Mouse (Mus musculus) erythroblast, embryonic 14.5 days (primary cell): ENCODE measurements around the gene Diras2. TPM values are rescaled to one million over a fixed set of nuclear protein-coding genes. Genes with fewer than 3 reads are reported as not detected.
"Not testable (repeated sequence)": the region's sequence is repeated elsewhere in the genome, so short reads cannot be mapped to it uniquely, and the experiment has no call there.

ENCODE experiments used
- H3K27me3 ChIP-seq: 2 replicates; pipeline ENCODE4 v1.6.1; 2012; ENCODE audit warnings: inconsistent platforms; ENCODE audit not compliant: control insufficient read depth
- H3K36me3 ChIP-seq: 2 replicates; pipeline ENCODE4 v1.6.1; 2012; ENCODE audit warnings: mild to moderate bottlenecking, inconsistent platforms; ENCODE audit not compliant: control insufficient read depth
- H3K4me1 ChIP-seq: 2 replicates; pipeline ENCODE4 v1.6.1; 2012; ENCODE audit warnings: inconsistent platforms; ENCODE audit not compliant: control insufficient read depth
- H3K4me3 ChIP-seq: replicated peaks from 2 replicates; pipeline ENCODE3; 2012; ENCODE audit warnings: moderate library complexity, mild to moderate bottlenecking, inconsistent platforms
- H3K9me3 ChIP-seq: 2 replicates; pipeline ENCODE4 v1.6.1; 2012; ENCODE audit warnings: low read length, inconsistent platforms, mixed read lengths; ENCODE audit not compliant: control insufficient read depth
- GATA1 ChIP-seq: IDR thresholded peaks from 2 replicates; pipeline ENCODE4 v1.6.1; 2012; ENCODE audit warnings: low read length, inconsistent platforms, mixed read lengths
- TAL1 ChIP-seq: IDR thresholded peaks from 3 replicates; pipeline ENCODE4 v1.6.1; 2012; ENCODE audit warnings: low read length, inconsistent platforms, mixed read lengths
- polyA plus RNA-seq: library from polyadenylated mRNA; stranded (reverse); fragments of >175 nt; gene quantifications from 2 replicates; pipeline ENCODE4 v1.2.3, GENCODE M21; 2012

Gene Diras2
- polyA plus RNA-seq, 1 experiment: not detected

GRCm38 (mm10) chr13:52516051-52516450, 15.0 kb downstream of the Diras2 start:
- Histone ChIP-seq H3K4me1 (no peaks in the 10 kb centered on the region), H3K4me3 (no peak overlapping the region), H3K36me3 (no peaks in the 10 kb centered on the region), H3K27me3 (no peaks in the 10 kb centered on the region), H3K9me3 (no peaks in the 10 kb centered on the region)
- no peak for TF ChIP-seq GATA1
- no peak for TF ChIP-seq TAL1

- no peak overlapping the region for H3K4me3 ChIP-seq
- no peaks in the 10 kb centered on the region for H3K4me1 ChIP-seq
- TF ChIP-seq GATA1 (no peak), TAL1 (no peak)
These were observed 17.5 kb downstream of the Diras2 start for GRCm38 (mm10) chr13:52513554-52513953.

GRCm38 (mm10) chr13:52512356-52512755, 18.7 kb downstream of the Diras2 start:
- TF ChIP-seq GATA1: no peak
- no peak for TF ChIP-seq TAL1
- H3K4me1 ChIP-seq: no peaks in the 10 kb centered on the region
- no peak overlapping the region for H3K4me3 ChIP-seq
- H3K27me3 ChIP-seq: no peaks in the 10 kb centered on the region
- H3K9me3 ChIP-seq: no peaks in the 10 kb centered on the region
- H3K36me3 ChIP-seq: no peaks in the 10 kb centered on the region

More at GRCm38 (mm10) chr13:52513554-52513953, 17.5 kb downstream of the Diras2 start:
- Histone ChIP-seq H3K9me3 (no peaks in the 10 kb centered on the region), H3K36me3 (no peaks in the 10 kb centered on the region), H3K27me3 (no peaks in the 10 kb centered on the region)

- H3K36me3 ChIP-seq: no peaks in the 10 kb centered on the region
- TF ChIP-seq TAL1: no peak
- no peak for TF ChIP-seq GATA1
- H3K27me3 ChIP-seq: no peaks in the 10 kb centered on the region
- no peak overlapping the region for H3K4me3 ChIP-seq
- H3K9me3 ChIP-seq: no peaks in the 10 kb centered on the region
- H3K4me1 ChIP-seq: no peaks in the 10 kb centered on the region
These were observed 20.8 kb downstream of the Diras2 start for GRCm38 (mm10) chr13:52510172-52510880.

GRCm38 (mm10) chr13:52507460-52508293, 23.4 kb downstream of the Diras2 start:
- Histone ChIP-seq H3K4me3 (no peak overlapping the region), H3K27me3 (no peaks in the 10 kb centered on the region), H3K36me3 (no peaks in the 10 kb centered on the region), H3K4me1 (no peaks in the 10 kb centered on the region), H3K9me3 (no peaks in the 10 kb centered on the region)
- no peak for TF ChIP-seq GATA1
- no peak for TF ChIP-seq TAL1

- not testable (repeated sequence) for H3K4me1 ChIP-seq, H3K36me3 ChIP-seq, H3K9me3 ChIP-seq, H3K27me3 ChIP-seq, H3K4me3 ChIP-seq
These were observed 24.3 kb downstream of the Diras2 start for GRCm38 (mm10) chr13:52506822-52507221.

- not testable (repeated sequence) for H3K36me3 ChIP-seq, H3K27me3 ChIP-seq, H3K4me1 ChIP-seq, H3K9me3 ChIP-seq, H3K4me3 ChIP-seq
These were observed 25.3 kb downstream of the Diras2 start for GRCm38 (mm10) chr13:52505683-52506285.

GRCm38 (mm10) chr13:52501686-52502085, 29.4 kb downstream of the Diras2 start:
- TF ChIP-seq GATA1: no peak
- TF ChIP-seq TAL1: no peak

GRCm38 (mm10) chr13:52497029-52497550, 34.0 kb downstream of the Diras2 start:
- Histone ChIP-seq H3K36me3 (no peaks in the 10 kb centered on the region), H3K9me3 (no peaks in the 10 kb centered on the region), H3K4me3 (no peak overlapping the region), H3K27me3 (no peaks in the 10 kb centered on the region), H3K4me1 (no peaks in the 10 kb centered on the region)
- TF ChIP-seq GATA1: no peak

More at GRCm38 (mm10) chr13:52501686-52502085, 29.4 kb downstream of the Diras2 start:
- Histone ChIP-seq H3K27me3 (no peaks in the 10 kb centered on the region), H3K4me3 (no peak overlapping the region), H3K9me3 (no peaks in the 10 kb centered on the region), H3K4me1 (no peaks in the 10 kb centered on the region), H3K36me3 (no peaks in the 10 kb centered on the region)
